Mouse (Mus musculus): ENCODE measurements around the gene Tusc2. TPM values are rescaled to one million over a fixed set of nuclear protein-coding genes. Genes with fewer than 3 reads are reported as not detected.

Gene Tusc2
- total RNA-seq, 2 experiments from 2014 or later = 35.2 to 35.4 TPM

DNA sequence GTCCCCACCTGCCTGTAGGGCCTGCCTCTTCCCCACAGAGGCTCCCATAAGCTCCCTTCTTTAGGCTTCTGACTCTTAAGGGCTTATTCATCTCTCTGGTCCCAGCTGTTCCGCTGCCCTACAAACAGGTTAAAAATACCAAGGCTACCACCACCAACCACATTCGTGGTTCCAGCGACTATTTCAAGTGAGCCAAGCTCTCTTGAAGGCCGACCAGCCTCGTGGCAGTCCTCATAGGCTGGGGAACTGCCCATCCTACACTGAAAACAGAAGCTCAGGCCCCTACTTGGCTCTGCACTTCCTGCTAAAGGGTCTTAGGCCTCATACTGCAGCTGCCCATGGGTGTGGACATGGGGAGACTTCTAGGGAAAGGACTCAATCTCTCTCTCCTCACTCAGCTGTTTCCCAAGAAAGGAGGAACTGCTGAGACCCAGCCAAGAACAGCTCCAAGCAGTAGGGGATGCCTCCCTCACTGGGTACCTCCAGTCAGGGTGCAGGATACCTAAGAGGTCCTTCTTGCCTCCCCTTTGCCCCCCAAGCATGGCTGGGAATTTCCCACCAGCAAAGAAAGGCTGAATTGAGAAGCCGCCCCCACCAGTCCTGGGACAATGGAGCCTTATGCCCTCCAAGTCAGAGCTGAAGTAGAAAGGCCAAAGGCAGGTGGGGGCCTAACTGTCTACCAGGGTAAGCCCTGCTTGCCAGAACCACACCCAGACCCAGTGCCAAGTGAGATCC, 48.6 kb downstream of the Tusc2 start:
- DNase-seq = no peak

DNA sequence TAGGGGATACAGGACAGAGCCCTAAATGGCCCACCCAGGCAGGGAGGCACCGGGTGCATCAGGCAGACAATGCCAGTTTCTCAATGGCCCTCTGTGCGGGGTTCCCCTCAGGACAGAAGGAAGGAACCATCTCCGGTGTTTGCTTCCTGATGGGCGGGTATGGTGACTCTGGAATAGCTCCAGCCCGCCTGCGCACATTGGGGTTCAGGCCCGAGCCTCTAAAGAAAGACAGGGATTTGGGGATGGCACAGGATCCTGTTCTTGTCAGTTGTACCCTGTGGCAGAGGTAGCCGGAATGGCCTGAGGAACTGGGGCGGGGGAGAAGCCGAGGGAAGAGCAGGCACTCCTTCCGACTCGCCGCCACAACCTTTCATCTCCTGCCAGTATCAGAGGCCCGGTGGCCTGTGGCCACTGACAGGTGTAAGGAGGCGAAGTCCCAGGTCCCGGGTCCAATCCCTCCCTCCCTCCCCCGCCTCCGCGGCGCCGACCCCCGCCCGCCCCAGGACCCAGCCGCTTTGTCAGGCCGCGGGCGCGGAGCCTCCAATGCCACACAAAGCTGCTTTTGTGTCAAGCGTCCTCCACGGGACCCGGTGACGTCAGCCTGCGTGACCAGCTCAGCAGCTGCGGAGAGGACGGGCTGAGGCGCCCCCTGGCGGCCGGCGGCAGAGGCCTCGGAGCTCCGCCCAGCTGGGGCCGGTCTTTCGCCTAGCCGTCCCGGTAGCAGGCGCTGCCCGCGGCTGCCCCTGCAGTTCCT, 49.3 kb downstream of the Tusc2 start:
- DNase-seq = peak; percentile 100

DNA sequence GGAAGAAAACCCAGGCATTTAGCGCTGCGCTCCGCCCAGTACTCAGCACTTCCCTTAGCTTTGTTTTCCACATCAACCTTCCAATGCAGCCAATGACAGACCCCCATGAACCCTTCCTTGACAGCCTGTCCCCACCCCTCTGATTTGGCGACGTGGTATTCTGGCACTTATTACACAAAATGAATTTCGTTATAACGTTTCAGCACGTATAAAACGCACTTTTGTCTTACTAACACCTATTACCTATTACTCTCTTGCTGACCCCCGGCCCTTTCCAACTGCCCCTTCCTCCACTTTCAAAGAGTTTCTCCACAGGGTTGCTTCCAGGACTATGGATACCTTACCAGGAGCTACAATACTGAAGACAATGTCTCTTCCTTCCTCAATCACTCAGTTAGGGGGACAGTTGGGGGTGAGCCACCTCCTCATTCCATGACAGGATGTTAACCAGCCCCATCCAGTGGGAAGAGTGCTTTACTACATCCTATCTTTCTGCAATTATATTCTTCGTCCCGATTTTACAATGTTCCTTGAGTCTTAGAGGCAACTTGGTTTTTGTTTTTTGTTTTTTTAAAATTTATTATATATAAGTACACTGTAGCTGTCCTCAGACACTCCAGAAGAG, 50.0 kb downstream of the Tusc2 start:
- DNase-seq = no peak

DNA sequence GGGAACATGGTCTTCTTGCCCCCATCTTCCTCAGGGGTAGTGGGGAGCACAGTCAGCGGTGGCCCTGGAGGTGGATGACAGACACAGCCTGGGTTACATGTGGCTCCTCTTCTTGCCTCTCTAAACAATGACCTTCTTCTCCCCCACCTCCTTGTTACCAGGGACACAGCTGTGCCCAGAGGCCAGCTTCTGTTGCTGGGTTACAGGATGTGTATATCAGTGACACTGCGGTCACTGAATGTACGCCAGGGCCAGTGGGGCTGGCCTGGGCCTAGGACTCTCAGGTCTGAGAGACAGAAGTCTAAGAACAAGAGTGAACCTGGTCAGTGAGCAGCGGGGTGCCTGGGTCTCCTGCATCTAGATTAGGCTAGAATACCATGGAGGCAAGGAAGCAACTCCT, 52.0 kb downstream of the Tusc2 start:
- DNase-seq = no peak

Other genes with a start within 250 kb of the Tusc2 start
- 10 to 100 TPM; 24.1 to 33.5 TPM for gene Hemk1, start 224.9 kb upstream of the Tusc2 start, total RNA-seq (2021)
- gene 6430571L13Rik, start 222.7 kb upstream of the Tusc2 start, total RNA-seq (2021) = 10 to 100 TPM in 1 of 2 experiments, 1 to 10 TPM in 1; 4.0 to 10.9 TPM
- gene Cacna2d2, start 163.6 kb upstream of the Tusc2 start, total RNA-seq (2021) = 1 to 10 TPM; 4.1 to 4.7 TPM
- 10 to 100 TPM; 31.4 to 37.6 TPM for gene Tmem115, start 29.3 kb upstream of the Tusc2 start, total RNA-seq (2021)
- 10 to 100 TPM; 15.4 to 16.1 TPM for gene Cyb561d2, start 21.1 kb upstream of the Tusc2 start, total RNA-seq (2021)
- gene Nprl2, start 21.0 kb upstream of the Tusc2 start, total RNA-seq (2021) = 10 to 100 TPM; 19.2 to 21.3 TPM
- gene Zmynd10, start 16.0 kb upstream of the Tusc2 start, total RNA-seq (2021) = not detected
- gene Rassf1, start 11.7 kb upstream of the Tusc2 start, total RNA-seq (2021) = 10 to 100 TPM; 23.6 to 27.7 TPM
- 10 to 100 TPM; 40.2 to 47.6 TPM for gene Hyal2, start 4.7 kb downstream of the Tusc2 start, total RNA-seq (2021)
- 1 to 10 TPM; 8.9 to 9.3 TPM for gene Hyal1, start 13.7 kb downstream of the Tusc2 start, total RNA-seq (2021)
- gene Naa80, start 15.6 kb downstream of the Tusc2 start, total RNA-seq (2021) = 10 to 100 TPM; 17.7 to 20.6 TPM
- 1 to 10 TPM; 1.0 to 1.2 TPM for gene Hyal3, start 17.6 kb downstream of the Tusc2 start, total RNA-seq (2021)
- 10 to 100 TPM; 37.4 to 40.9 TPM for gene Ifrd2, start 24.4 kb downstream of the Tusc2 start, total RNA-seq (2021)
- 10 to 100 TPM in 1 of 2 experiments, 1 to 10 TPM in 1; 9.5 to 13.2 TPM for gene Sema3b, start 46.0 kb downstream of the Tusc2 start, total RNA-seq (2021)
- 100 to 1,000 TPM; 292 to 327 TPM for gene Gnai2, start 72.1 kb downstream of the Tusc2 start, total RNA-seq (2021)
- 10 to 100 TPM; 42.0 to 95.1 TPM for gene Slc38a3, start 106.3 kb downstream of the Tusc2 start, total RNA-seq (2021)
- gene Gnat1, start 116.5 kb downstream of the Tusc2 start, total RNA-seq (2021) = under 1 TPM; 0.33 to 0.42 TPM
- gene Sema3f, start 147.2 kb downstream of the Tusc2 start, total RNA-seq (2021) = 10 to 100 TPM; 20.2 to 24.8 TPM
- 100 to 1,000 TPM in 1 of 2 experiments, 10 to 100 TPM in 1; 97.7 to 131 TPM for gene Rbm5, start 207.7 kb downstream of the Tusc2 start, total RNA-seq (2021)